Mouse (Mus musculus): Measurements from ENCODE around the gene Rgs6. TPM values are rescaled to one million over a fixed set of nuclear protein-coding genes. Genes with fewer than 3 reads are reported as not detected.

The Rgs6 gene
- polyA plus RNA-seq, 1 experiment = 8.0 TPM

GRCm38 (mm10) chr12:83168310-83168709, 580.2 kb downstream of the Rgs6 start:
- no peak for DNase-seq (ENCODE audit: low read depth)
- no peak for TF ChIP-seq CTCF (IDR thresholded peaks at IDR 0.05; ENCODE audit: borderline replicate concordance, extremely low read depth, insufficient read depth, insufficient read length)
- TF ChIP-seq POLR2A (IDR thresholded peaks at IDR 0.05; ENCODE audit: borderline replicate concordance, extremely low read depth, insufficient read depth, insufficient read length, poor library complexity, severe bottlenecking) = no peak

GRCm38 (mm10) chr12:83169495-83170209, 581.6 kb downstream of the Rgs6 start:
- DNase-seq (ENCODE audit: low read depth) = peak; percentile 59
- TF ChIP-seq POLR2A (IDR thresholded peaks at IDR 0.05; ENCODE audit: borderline replicate concordance, extremely low read depth, insufficient read depth, insufficient read length, poor library complexity, severe bottlenecking) (no peak), CTCF (IDR thresholded peaks at IDR 0.05; ENCODE audit: borderline replicate concordance, extremely low read depth, insufficient read depth, insufficient read length) (no peak)

- peak; percentile 37 for DNase-seq (ENCODE audit: low read depth)
- TF ChIP-seq CTCF (IDR thresholded peaks at IDR 0.05; ENCODE audit: borderline replicate concordance, extremely low read depth, insufficient read depth, insufficient read length) (no peak), POLR2A (IDR thresholded peaks at IDR 0.05; ENCODE audit: borderline replicate concordance, extremely low read depth, insufficient read depth, insufficient read length, poor library complexity, severe bottlenecking) (no peak)
These were observed 590.7 kb downstream of the Rgs6 start for GRCm38 (mm10) chr12:83178770-83179169.

GRCm38 (mm10) chr12:83179860-83180259, 591.8 kb downstream of the Rgs6 start:
- TF ChIP-seq POLR2A (IDR thresholded peaks at IDR 0.05; ENCODE audit: borderline replicate concordance, extremely low read depth, insufficient read depth, insufficient read length, poor library complexity, severe bottlenecking) = no peak
- no peak for TF ChIP-seq CTCF (IDR thresholded peaks at IDR 0.05; ENCODE audit: borderline replicate concordance, extremely low read depth, insufficient read depth, insufficient read length)
- DNase-seq (ENCODE audit: low read depth) = no peak

- DNase-seq (ENCODE audit: low read depth) = no peak
- TF ChIP-seq CTCF (IDR thresholded peaks at IDR 0.05; ENCODE audit: borderline replicate concordance, extremely low read depth, insufficient read depth, insufficient read length) (no peak), POLR2A (IDR thresholded peaks at IDR 0.05; ENCODE audit: borderline replicate concordance, extremely low read depth, insufficient read depth, insufficient read length, poor library complexity, severe bottlenecking) (no peak)
These were observed 592.5 kb downstream of the Rgs6 start for GRCm38 (mm10) chr12:83180561-83180960.

GRCm38 (mm10) chr12:83201674-83202073, 613.6 kb downstream of the Rgs6 start:
- TF ChIP-seq CTCF (IDR thresholded peaks at IDR 0.05; ENCODE audit: borderline replicate concordance, extremely low read depth, insufficient read depth, insufficient read length) = no peak
- peak; percentile 16 for DNase-seq (ENCODE audit: low read depth)

GRCm38 (mm10) chr12:83204361-83204760, 616.3 kb downstream of the Rgs6 start:
- TF ChIP-seq POLR2A (IDR thresholded peaks at IDR 0.05; ENCODE audit: borderline replicate concordance, extremely low read depth, insufficient read depth, insufficient read length, poor library complexity, severe bottlenecking) = no peak
- no peak for TF ChIP-seq CTCF (IDR thresholded peaks at IDR 0.05; ENCODE audit: borderline replicate concordance, extremely low read depth, insufficient read depth, insufficient read length)
- DNase-seq (ENCODE audit: low read depth) = no peak

GRCm38 (mm10) chr12:83206866-83207265, 618.8 kb downstream of the Rgs6 start:
- TF ChIP-seq CTCF (IDR thresholded peaks at IDR 0.05; ENCODE audit: borderline replicate concordance, extremely low read depth, insufficient read depth, insufficient read length) (no peak), POLR2A (IDR thresholded peaks at IDR 0.05; ENCODE audit: borderline replicate concordance, extremely low read depth, insufficient read depth, insufficient read length, poor library complexity, severe bottlenecking) (no peak)
- no peak for DNase-seq (ENCODE audit: low read depth)

GRCm38 (mm10) chr12:83207481-83207880, 619.4 kb downstream of the Rgs6 start:
- TF ChIP-seq CTCF (IDR thresholded peaks at IDR 0.05; ENCODE audit: borderline replicate concordance, extremely low read depth, insufficient read depth, insufficient read length) = no peak
- TF ChIP-seq POLR2A (IDR thresholded peaks at IDR 0.05; ENCODE audit: borderline replicate concordance, extremely low read depth, insufficient read depth, insufficient read length, poor library complexity, severe bottlenecking) = no peak
- no peak for DNase-seq (ENCODE audit: low read depth)

GRCm38 (mm10) chr12:83208011-83208410, 619.9 kb downstream of the Rgs6 start:
- no peak for TF ChIP-seq CTCF (IDR thresholded peaks at IDR 0.05; ENCODE audit: borderline replicate concordance, extremely low read depth, insufficient read depth, insufficient read length)
- TF ChIP-seq POLR2A (IDR thresholded peaks at IDR 0.05; ENCODE audit: borderline replicate concordance, extremely low read depth, insufficient read depth, insufficient read length, poor library complexity, severe bottlenecking) = no peak
- DNase-seq (ENCODE audit: low read depth) = peak; percentile 71

- TF ChIP-seq CTCF (IDR thresholded peaks at IDR 0.05; ENCODE audit: borderline replicate concordance, extremely low read depth, insufficient read depth, insufficient read length) (no peak), POLR2A (IDR thresholded peaks at IDR 0.05; ENCODE audit: borderline replicate concordance, extremely low read depth, insufficient read depth, insufficient read length, poor library complexity, severe bottlenecking) (no peak)
- no peak for DNase-seq (ENCODE audit: low read depth)
These were observed 620.7 kb downstream of the Rgs6 start for GRCm38 (mm10) chr12:83208841-83209240.

- DNase-seq (ENCODE audit: low read depth) = peak; percentile 65
- no peak for TF ChIP-seq POLR2A (IDR thresholded peaks at IDR 0.05; ENCODE audit: borderline replicate concordance, extremely low read depth, insufficient read depth, insufficient read length, poor library complexity, severe bottlenecking)
- TF ChIP-seq CTCF (IDR thresholded peaks at IDR 0.05; ENCODE audit: borderline replicate concordance, extremely low read depth, insufficient read depth, insufficient read length) = no peak
These were observed 621.4 kb downstream of the Rgs6 start for GRCm38 (mm10) chr12:83209461-83209860.

Measured in brain, embryonic 14.5 days (tissue).